Mouse (Mus musculus) hematopoietic stem cell, adult 5-6 weeks (primary cell): Measurements from ENCODE around the gene Sgms1. TPM values are rescaled to one million over a fixed set of nuclear protein-coding genes. Genes with fewer than 3 reads are reported as not detected.

Experiments used
- ATAC-seq, 2 experiments: fragments of 125-278 bp in 1 of 2; replicated peaks in 1 of 2; 2 replicates each; pipeline ENCODE4 v1.8.0; 2016 to 2017; ENCODE audit warnings: inconsistent platforms in 2 of 2, mild to moderate bottlenecking in 2 of 2, moderate number of reproducible peaks in 2 of 2, low read depth in 1 of 2, moderate TSS enrichment in 1 of 2; ENCODE audit not compliant: low FRiP score in 2 of 2, poor library complexity in 2 of 2, severe bottlenecking in 2 of 2, insufficient read depth in 1 of 2, low TSS enrichment in 1 of 2
- total RNA-seq: library from RNA; stranded (forward); fragments of 172-1452, 232-1000 nt; gene quantifications from 2 replicates; pipeline ENCODE4 v1.2.3, GENCODE M21; 2017

Gene Sgms1
- total RNA-seq, 1 experiment from 2014 or later = 79.2 TPM

GRCm38 (mm10) chr19:32199133-32199532 lies 190.4 kb downstream of the Sgms1 start:
- ATAC-seq = no peak

DNA sequence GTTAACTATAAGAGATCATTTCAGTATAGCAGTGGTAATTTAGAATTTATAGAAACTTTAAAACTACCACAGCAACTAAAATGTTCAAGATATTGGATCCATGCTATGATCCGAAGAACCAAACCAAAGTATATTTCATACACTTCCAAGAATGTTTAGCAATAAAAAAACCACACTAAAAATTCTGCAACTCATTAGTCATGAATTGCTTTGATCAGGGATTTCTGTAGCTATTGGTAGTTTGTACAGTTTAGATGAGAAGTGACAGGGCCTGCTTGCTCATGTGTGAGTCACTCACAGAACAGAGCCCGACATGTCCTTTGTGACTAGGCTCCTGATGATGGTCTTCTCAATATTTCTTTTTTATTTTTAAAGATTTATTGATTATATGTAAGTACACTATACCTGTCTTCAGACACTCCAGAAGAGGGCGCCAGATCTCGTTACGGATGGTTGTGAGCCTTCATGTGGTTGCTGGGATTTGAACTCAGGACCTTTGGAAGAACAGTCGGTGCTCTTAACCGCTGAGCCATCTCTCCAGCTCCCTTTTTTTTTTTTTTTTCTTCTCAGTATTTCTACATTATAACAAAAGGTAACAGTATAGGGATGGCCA lies 190.9 kb downstream of the Sgms1 start:
- ATAC-seq = no peak

DNA sequence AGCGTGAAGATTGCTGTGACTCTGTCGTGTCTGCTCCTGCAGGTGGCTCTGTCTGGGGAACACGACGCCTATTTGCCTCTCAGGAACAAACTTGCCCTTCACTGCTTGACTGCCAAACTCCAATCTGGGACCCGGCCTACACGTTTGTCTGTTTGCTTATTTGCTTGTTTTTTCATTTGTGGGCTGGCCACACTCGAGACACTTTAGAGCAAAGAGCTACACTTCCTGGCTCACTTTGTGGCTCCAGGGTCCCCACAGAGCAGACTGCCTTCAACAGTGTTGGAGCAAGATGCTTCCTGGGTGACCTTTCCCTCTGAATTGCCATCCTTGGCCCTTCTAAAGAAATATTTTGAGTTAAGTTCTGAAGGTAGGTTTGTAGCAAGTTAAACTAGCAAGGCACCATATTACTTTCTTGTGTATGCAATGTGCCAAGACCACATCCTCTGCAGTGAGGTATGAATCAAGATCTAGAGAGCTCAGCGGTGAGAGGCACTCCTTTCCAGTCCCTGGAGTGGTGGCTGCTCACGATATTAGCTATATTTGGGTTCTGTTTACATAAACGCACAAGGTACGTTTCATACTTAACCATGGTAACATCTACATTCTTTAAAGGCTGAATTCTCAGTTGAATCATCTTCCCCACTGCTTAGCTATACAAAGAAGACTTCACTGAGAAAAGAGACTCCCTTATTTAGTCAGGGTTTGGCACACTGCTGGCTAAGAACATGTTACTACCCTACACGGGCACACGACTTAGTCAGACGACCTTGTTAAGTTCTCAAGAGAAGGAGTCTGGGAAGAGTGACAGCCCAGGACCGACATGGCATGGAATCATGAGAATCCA lies 192.3 kb downstream of the Sgms1 start:
- peak in 1 of 2 experiments; percentile 61; a peak in 2 of 4 replicates for ATAC-seq

DNA sequence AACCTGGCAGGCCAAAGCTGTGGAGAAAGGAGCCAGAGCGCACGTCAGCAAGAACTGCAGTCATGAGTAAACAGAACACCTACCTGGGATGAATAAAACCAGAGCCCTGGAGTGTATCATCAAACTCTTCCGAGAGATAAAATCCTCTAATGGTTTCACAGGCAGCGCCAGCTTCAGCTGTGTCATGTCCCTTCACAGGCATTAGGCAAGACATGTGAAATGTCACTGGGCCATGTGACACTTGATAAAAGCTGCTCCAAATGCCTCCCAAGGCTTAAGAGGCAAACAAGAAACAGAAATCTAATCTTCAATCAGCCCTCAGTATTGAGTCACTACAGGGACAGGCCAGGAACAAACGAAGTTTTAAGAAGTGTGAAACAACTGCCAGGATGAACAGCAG lies 193.3 kb downstream of the Sgms1 start:
- no peak; a peak in 1 of 4 replicates for ATAC-seq

- no peak for ATAC-seq
Observed at GRCm38 (mm10) chr19:32194863-32195262, 194.7 kb downstream of the Sgms1 start.

DNA sequence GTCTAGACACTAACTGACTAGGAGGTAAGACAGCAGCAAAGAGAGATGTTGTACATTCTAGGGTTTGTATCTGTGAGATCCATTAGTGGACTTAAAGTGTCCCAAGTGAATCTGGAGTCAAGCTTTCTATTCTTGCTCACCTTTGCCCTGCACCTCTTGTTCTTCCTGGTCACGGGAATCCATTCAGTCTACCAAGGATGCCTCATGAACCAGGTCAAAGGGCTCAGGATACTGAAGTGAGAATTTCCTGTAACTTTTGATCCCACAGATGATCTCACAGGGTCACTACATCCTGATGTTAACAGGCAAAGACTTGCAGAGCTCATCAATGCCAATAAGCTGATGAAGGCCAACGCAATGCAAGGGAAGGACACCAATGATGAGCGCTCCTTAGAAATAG lies 195.4 kb downstream of the Sgms1 start:
- ATAC-seq = no peak

- no peak for ATAC-seq
Observed at GRCm38 (mm10) chr19:32191596-32191995, 197.9 kb downstream of the Sgms1 start.

GRCm38 (mm10) chr19:32189961-32190360 lies 199.6 kb downstream of the Sgms1 start:
- ATAC-seq = no peak

- no peak for ATAC-seq
Observed at GRCm38 (mm10) chr19:32189036-32189436, 200.5 kb downstream of the Sgms1 start.

DNA sequence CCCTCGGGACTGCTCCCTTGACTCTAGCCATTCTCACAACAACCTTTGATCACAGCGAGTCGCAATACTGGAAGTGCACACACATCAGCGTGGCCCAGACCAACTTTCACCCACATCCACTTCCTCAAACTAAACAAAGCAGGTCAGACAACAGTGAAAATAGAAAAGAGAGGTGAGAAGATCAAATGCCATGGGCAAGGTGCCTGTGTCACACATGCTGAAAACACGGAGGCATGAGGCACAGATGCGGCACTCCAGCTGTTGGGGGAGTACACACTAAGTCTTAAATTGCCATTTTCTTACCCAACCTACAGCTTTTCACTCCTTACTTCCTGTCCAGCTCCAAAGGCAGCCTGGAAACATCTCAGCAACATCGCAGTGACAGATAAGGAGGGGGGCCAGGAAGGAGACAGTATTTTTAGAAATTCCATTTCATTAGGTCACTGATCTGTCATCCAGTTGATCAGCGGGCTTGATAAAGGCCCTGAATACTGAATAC lies 202.9 kb downstream of the Sgms1 start:
- ATAC-seq = peak; percentile 68 to 74

GRCm38 (mm10) chr19:32183005-32183404 lies 206.5 kb downstream of the Sgms1 start:
- ATAC-seq = no peak

DNA sequence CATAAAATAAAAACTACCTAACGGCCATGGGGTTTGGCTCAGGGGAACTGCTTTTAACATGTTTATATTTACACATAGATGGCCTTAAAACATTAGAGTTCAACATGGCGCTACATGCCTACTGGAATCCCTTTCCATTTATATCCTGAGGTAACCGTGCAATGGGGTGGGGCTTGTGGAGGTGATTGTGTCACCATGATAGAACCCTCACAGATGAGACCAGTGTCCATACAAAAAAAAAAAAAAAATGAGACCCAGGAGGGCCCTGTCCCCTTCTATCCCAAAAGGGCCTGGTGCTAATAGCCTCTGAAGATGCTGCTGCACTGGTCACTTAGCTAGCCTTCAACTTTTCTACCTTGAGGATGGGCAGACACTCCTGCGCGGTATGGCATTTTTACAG lies 207.0 kb downstream of the Sgms1 start:
- no peak for ATAC-seq

DNA sequence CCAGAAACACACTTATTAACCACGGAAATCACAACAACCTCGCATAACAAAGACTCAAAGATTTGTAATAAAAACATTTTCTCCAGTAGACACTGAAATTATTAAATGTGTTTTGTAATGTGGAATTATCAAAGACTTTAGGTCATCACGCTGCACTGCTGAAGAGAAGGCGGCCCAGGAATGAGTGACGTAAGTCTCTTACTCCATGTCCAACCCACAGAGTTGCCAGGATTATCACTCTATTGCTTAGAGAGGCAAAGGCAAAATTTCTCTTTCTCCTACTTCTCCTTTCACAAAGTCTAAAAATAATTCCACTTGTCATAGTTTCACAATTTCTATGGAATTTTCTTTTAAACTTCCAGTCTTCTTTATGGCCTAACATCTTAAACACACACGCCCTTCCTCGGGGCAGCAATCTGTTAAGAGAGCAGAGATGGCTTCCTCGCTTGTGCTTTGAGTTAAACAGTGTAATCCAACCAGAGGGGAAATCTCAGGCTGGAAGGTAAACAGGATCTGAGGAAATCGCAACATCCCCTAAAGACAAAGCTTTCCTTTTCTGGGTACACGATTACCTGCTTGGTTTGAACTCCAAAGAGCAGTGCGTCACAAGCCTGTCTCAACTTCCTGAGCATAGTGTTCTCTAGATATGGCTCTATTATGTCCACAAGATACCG lies 207.7 kb downstream of the Sgms1 start:
- ATAC-seq = no peak; a peak in 1 of 4 replicates

DNA sequence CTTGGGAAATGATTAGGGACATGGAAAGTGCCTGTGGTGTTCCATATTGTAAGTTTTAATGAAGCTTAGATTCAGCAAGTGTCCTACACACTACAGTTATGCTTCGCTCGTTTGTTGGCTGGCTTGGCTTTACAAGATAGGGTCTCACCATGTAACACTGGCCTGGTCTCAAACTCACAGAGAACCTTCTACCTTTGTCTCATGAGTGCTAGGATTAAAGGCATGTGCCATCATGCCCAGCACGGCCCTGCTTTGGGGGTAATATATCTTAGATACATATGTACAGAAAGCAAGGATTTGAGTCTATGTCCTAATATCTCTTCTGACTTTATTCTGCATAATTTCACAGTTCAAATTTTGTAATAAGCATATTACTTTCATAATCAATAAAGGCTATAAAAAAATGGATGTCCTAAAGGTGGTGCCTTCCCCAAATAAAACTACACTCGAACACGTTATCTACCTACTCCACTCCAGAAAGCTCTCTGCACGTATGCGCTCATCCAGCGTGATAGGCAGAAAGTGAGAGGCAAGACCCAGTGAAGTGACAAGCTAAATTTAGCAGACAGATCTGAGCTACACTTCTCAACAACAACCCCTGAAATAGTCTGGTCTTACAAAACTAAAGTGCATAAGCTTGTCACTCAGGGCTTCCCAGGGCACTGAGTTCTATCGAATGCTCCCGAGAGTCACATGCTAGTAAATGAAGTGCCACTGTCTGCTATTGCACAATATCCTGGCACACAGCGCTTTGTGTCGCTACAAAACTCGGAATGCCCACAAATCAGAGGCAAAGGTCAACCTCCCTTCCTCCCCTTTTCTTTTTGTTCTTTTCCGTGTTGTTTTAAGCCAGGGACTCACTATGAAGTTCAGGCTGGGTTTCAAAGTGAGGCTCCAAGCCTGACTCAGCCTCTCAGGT lies 208.5 kb downstream of the Sgms1 start:
- peak in 1 of 2 experiments; percentile 19; a peak in 2 of 4 replicates for ATAC-seq

GRCm38 (mm10) chr19:32179978-32180413 lies 209.5 kb downstream of the Sgms1 start:
- peak; percentile 44 to 56 for ATAC-seq

DNA sequence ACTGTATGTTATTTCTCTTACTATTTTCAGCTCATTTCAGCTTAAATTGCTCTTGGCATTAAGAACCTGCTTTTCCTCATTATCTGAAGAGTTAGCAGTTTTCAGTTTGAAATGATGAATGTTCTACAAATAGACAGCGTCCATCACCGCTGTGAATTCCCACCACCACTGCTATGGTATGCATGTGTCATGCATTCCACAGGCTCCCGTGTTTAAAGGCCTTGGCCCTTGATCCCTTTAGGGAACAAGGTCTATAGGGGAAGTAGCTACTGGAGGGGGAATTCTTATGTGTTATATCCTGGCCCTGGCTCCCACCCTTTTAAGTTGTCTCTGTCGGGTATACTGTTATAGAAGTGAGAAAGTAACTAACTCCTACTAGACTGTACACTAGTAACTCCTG lies 210.0 kb downstream of the Sgms1 start:
- ATAC-seq = no peak

GRCm38 (mm10) chr19:32178161-32178560 lies 211.4 kb downstream of the Sgms1 start:
- ATAC-seq = no peak
